Mouse (Mus musculus): ENCODE data around the gene Gsdma2.

The Gsdma2 gene

GRCm38 (mm10) chr11:98698849-98699640 lies 52.5 kb downstream of the Gsdma2 start:
- in situ Hi-C loops (cut with MboI) = no loop called here

GRCm38 (mm10) chr11:98699911-98700310 lies 53.4 kb downstream of the Gsdma2 start:
- in situ Hi-C loops (cut with MboI) = no loop called here

- in situ Hi-C loops (cut with MboI) = no loop called here
These were observed 54.7 kb downstream of the Gsdma2 start, which contains the start of gene Csf3 for GRCm38 (mm10) chr11:98701213-98701670. Gene Csf3, plus strand, starts transcription at chr11:98701263.

DNA sequence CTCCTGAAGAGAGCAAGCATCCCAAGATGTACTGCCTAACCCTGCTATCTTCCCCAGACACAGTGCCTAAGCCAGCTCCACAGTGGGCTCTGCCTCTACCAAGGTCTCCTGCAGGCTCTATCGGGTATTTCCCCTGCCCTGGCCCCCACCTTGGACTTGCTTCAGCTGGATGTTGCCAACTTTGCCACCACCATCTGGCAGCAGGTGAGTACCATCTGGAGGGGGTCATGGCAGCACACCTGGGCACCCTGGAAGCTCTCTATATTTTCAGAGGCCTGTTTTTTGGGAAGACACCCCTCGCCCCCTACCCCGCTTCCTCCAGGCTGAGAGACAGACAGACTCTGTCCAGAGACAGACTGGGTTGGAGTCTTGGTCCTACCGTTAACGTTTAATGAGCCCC lies 55.8 kb downstream of the Gsdma2 start:
- in situ Hi-C loops (cut with MboI) = no loop called here

DNA sequence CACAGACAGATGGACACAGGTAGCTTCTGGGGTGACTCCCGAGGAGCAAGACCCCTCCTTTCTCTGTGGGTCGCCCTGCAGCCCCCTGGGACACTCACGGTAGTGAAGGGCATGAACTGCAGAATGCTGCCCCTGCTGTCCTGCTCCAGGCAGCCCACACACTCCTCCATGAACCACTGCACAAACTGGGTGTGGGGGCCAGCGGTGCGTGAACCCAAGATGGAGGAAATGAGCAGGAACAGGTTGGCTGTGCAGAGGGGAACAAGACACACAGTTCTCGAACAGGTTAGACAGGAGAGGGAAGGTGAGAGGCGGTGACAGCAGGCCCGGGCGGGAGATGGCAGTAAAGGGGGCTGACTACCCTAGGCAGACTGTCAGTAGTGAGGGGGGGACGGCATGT lies 58.5 kb downstream of the Gsdma2 start:
- in situ Hi-C loops (cut with MboI) = no loop called here

All from mature B cell (primary cell).